Mouse (Mus musculus) MEL (cell line): ENCODE measurements around the gene Tnks2. TPM values are rescaled to one million over a fixed set of nuclear protein-coding genes. Genes with fewer than 3 reads are reported as not detected.

Experiments used
- DNase-seq: peaks from one replicate; pipeline ENCODE4 v3.0.0; 2011; ENCODE audit warnings: low read depth, low spot score
- H3K27ac ChIP-seq: 2 replicates; pipeline ENCODE4 v1.5.1; 2012; ENCODE audit warnings: low read depth, mild to moderate bottlenecking, control low read depth, low read length, moderate library complexity; ENCODE audit not compliant: control insufficient read depth
- H3K27me3 ChIP-seq, 2 experiments: fragments of 150-350 bp in 1 of 2; sonication (generic) in 1 of 2; 2 replicates each; pipeline ENCODE4 v1.6.1; 2012; ENCODE audit warnings: low read length in 2 of 2, mild to moderate bottlenecking in 2 of 2, improper control_type of control experiment in 1 of 2, moderate library complexity in 1 of 2; ENCODE audit not compliant: insufficient read depth in 2 of 2, control insufficient read depth in 1 of 2
- H3K36me3 ChIP-seq, 2 experiments: 2 replicates each; pipeline ENCODE4 v1.6.1; 2012 to 2014; ENCODE audit warnings: low read length in 2 of 2, improper control_type of control experiment in 1 of 2, inconsistent platforms in 1 of 2, mild to moderate bottlenecking in 1 of 2; ENCODE audit not compliant: insufficient read depth in 2 of 2, control insufficient read depth in 1 of 2
- H3K4me1 ChIP-seq, 2 experiments: fragments of 150-350 bp in 1 of 2; sonication (generic) in 1 of 2; 2 replicates each; pipeline ENCODE4 v1.6.1; 2012; ENCODE audit warnings: low read length in 2 of 2, improper control_type of control experiment in 1 of 2, mild to moderate bottlenecking in 1 of 2; ENCODE audit not compliant: insufficient read depth in 2 of 2, control insufficient read depth in 1 of 2
- H3K4me3 ChIP-seq, 2 experiments: fragments of 150-350 bp in 1 of 2; sonication (generic) in 1 of 2; 2 replicates each; pipeline ENCODE4 v1.5.1; 2012; ENCODE audit warnings: low read depth in 2 of 2, low read length in 2 of 2, mild to moderate bottlenecking in 2 of 2, moderate library complexity in 2 of 2, control low read depth in 1 of 2, improper control_type of control experiment in 1 of 2; ENCODE audit not compliant: control insufficient read depth in 1 of 2, insufficient read depth in 1 of 2
- H3K79me2 ChIP-seq: 2 replicates; pipeline ENCODE4 v1.6.1; 2012; ENCODE audit warnings: mild to moderate bottlenecking, low read length, moderate library complexity; ENCODE audit not compliant: control insufficient read depth, poor library complexity, insufficient read depth
- H3K9ac ChIP-seq: 2 replicates; pipeline ENCODE4 v1.6.1; 2012; ENCODE audit warnings: low read depth, mild to moderate bottlenecking, control low read depth, low read length, moderate library complexity; ENCODE audit not compliant: control insufficient read depth, poor library complexity, severe bottlenecking
- H3K9me3 ChIP-seq: fragments of 150-350 bp; sonication (generic); replicated peaks from 2 replicates; pipeline ENCODE4 v1.6.1; 2012; ENCODE audit warnings: mild to moderate bottlenecking, low read length, improper control_type of control experiment, moderate library complexity; ENCODE audit not compliant: insufficient read depth
- CHD1 ChIP-seq: IDR thresholded peaks from 2 replicates; pipeline ENCODE4 v1.6.1; 2012; ENCODE audit warnings: low read depth, mild to moderate bottlenecking, inconsistent platforms, low read length, improper control_type of control experiment
- CHD2 ChIP-seq: IDR thresholded peaks from 2 replicates; pipeline ENCODE4 v1.6.1; 2011; ENCODE audit warnings: low read length, improper control_type of control experiment
- CTCF ChIP-seq, 3 experiments: IDR thresholded peaks in 2 of 3; conservative IDR thresholded peaks in 1 of 3; 2 replicates each; pipeline ENCODE4 v1.5.1; 2011 to 2012; ENCODE audit warnings: low read length in 3 of 3, low read depth in 2 of 3, mild to moderate bottlenecking in 2 of 3, improper control_type of control experiment in 1 of 3, inconsistent platforms in 1 of 3, mixed read lengths in 1 of 3, moderate library complexity in 1 of 3; ENCODE audit not compliant: control insufficient read depth in 1 of 3, insufficient read depth in 1 of 3, poor library complexity in 1 of 3, severe bottlenecking in 1 of 3
- ELF1 ChIP-seq: IDR thresholded peaks from 2 replicates; pipeline ENCODE4 v1.6.1; 2014; ENCODE audit warnings: low read depth, mild to moderate bottlenecking, inconsistent platforms, low read length, improper control_type of control experiment, moderate library complexity
- EP300 ChIP-seq, 2 experiments: IDR thresholded peaks; 2 replicates each; pipeline ENCODE4 v1.6.1; 2011; ENCODE audit warnings: improper control_type of control experiment in 2 of 2, low read length in 2 of 2, low read depth in 1 of 2, mild to moderate bottlenecking in 1 of 2
- GABPA ChIP-seq: IDR thresholded peaks from 2 replicates; pipeline ENCODE4 v1.6.1; 2012; ENCODE audit warnings: low read depth, mild to moderate bottlenecking, inconsistent platforms, low read length, improper control_type of control experiment, moderate library complexity
- GATA1 ChIP-seq: IDR thresholded peaks from 2 replicates; pipeline ENCODE4 v1.6.1; 2011; ENCODE audit warnings: low read depth, low read length, improper control_type of control experiment
- HCFC1 ChIP-seq: IDR thresholded peaks from 2 replicates; pipeline ENCODE4 v1.6.1; 2012; ENCODE audit warnings: low read depth, mild to moderate bottlenecking, inconsistent platforms, low read length, improper control_type of control experiment, moderate library complexity
- MAX ChIP-seq: IDR thresholded peaks from 2 replicates; pipeline ENCODE4 v1.6.1; 2011; ENCODE audit warnings: low read length, improper control_type of control experiment
- MAZ ChIP-seq: IDR thresholded peaks from 2 replicates; pipeline ENCODE4 v1.6.1; 2012; ENCODE audit warnings: low read depth, mild to moderate bottlenecking, inconsistent platforms, low read length, improper control_type of control experiment
- MEF2A ChIP-seq: IDR thresholded peaks from 2 replicates; pipeline ENCODE4 v1.6.1; 2014; ENCODE audit warnings: low read depth, mild to moderate bottlenecking, inconsistent platforms, low read length, improper control_type of control experiment; ENCODE audit not compliant: poor library complexity, insufficient replicate concordance, severe bottlenecking; ENCODE audit errors: extremely low read depth
- MYC ChIP-seq: IDR thresholded peaks from 2 replicates; pipeline ENCODE4 v1.6.1; 2011; ENCODE audit warnings: low read depth, mild to moderate bottlenecking, low read length, improper control_type of control experiment, moderate library complexity
- NRF1 ChIP-seq: IDR thresholded peaks from 2 replicates; pipeline ENCODE4 v1.6.1; 2014; ENCODE audit warnings: low read depth, mild to moderate bottlenecking, inconsistent platforms, low read length, improper control_type of control experiment, moderate library complexity; ENCODE audit not compliant: poor library complexity, insufficient read depth, severe bottlenecking
- POLR2A ChIP-seq, 2 experiments: IDR thresholded peaks; 2 replicates each; pipeline ENCODE4 v1.6.1; 2011 to 2012; ENCODE audit warnings: low read length in 2 of 2, mild to moderate bottlenecking in 2 of 2, control low read depth in 1 of 2, improper control_type of control experiment in 1 of 2, low read depth in 1 of 2, moderate library complexity in 1 of 2; ENCODE audit not compliant: control insufficient read depth in 1 of 2, insufficient read depth in 1 of 2, poor library complexity in 1 of 2
- POLR2AphosphoS2 ChIP-seq: IDR thresholded peaks from 2 replicates; pipeline ENCODE4 v1.6.1; 2011; ENCODE audit warnings: low read length, improper control_type of control experiment
- RAD21 ChIP-seq: IDR thresholded peaks from 2 replicates; pipeline ENCODE4 v1.6.1; 2011; ENCODE audit warnings: mild to moderate bottlenecking, low read depth, low read length, improper control_type of control experiment
- RCOR1 ChIP-seq: IDR thresholded peaks from 2 replicates; pipeline ENCODE4 v1.6.1; 2012; ENCODE audit warnings: low read depth, mild to moderate bottlenecking, inconsistent platforms, low read length, improper control_type of control experiment
- SMC3 ChIP-seq: IDR thresholded peaks from 2 replicates; pipeline ENCODE4 v1.6.1; 2011; ENCODE audit warnings: low read depth, low read length, improper control_type of control experiment
- TAL1 ChIP-seq: IDR thresholded peaks from 2 replicates; pipeline ENCODE4 v1.6.1; 2012; ENCODE audit warnings: mild to moderate bottlenecking, inconsistent platforms, low read length, moderate library complexity, mixed read lengths
- TCF12 ChIP-seq: IDR thresholded peaks from 2 replicates; pipeline ENCODE4 v1.6.1; 2014; ENCODE audit warnings: low read depth, mild to moderate bottlenecking, inconsistent platforms, low read length, improper control_type of control experiment, moderate library complexity
- UBTF ChIP-seq: IDR thresholded peaks from 2 replicates; pipeline ENCODE4 v1.6.1; 2012; ENCODE audit warnings: low read depth, mild to moderate bottlenecking, inconsistent platforms, low read length, improper control_type of control experiment, moderate library complexity, borderline replicate concordance; ENCODE audit not compliant: insufficient read depth
- USF1 ChIP-seq: IDR thresholded peaks from 2 replicates; pipeline ENCODE4 v1.6.1; 2014; ENCODE audit warnings: low read depth, mild to moderate bottlenecking, inconsistent platforms, low read length, improper control_type of control experiment, moderate library complexity
- USF2 ChIP-seq, 2 experiments: IDR thresholded peaks; 2 replicates each; pipeline ENCODE4 v1.6.1; 2011 to 2012; ENCODE audit warnings: improper control_type of control experiment in 2 of 2, low read length in 2 of 2, borderline replicate concordance in 1 of 2, inconsistent platforms in 1 of 2, low read depth in 1 of 2, mild to moderate bottlenecking in 1 of 2; ENCODE audit not compliant: insufficient read depth in 1 of 2
- ZC3H11A ChIP-seq: IDR thresholded peaks from 2 replicates; pipeline ENCODE4 v1.6.1; 2012; ENCODE audit warnings: low read depth, mild to moderate bottlenecking, inconsistent platforms, low read length, improper control_type of control experiment
- ZNF384 ChIP-seq: IDR thresholded peaks from 2 replicates; pipeline ENCODE4 v1.6.1; 2012; ENCODE audit warnings: low read depth, mild to moderate bottlenecking, inconsistent platforms, low read length, improper control_type of control experiment
- polyA plus RNA-seq, 2 experiments: library from polyadenylated mRNA; stranded (reverse) in 1 of 2; unstranded in 1 of 2; fragments of >175 nt in 1 of 2; fragments of >200 nt in 1 of 2; gene quantifications; 2 replicates each; pipeline versions ENCODE4 v1.2.1 to v1.2.4; 2012; ENCODE audit warnings: low replicate concordance in 2 of 2, low read depth in 1 of 2; ENCODE audit not compliant: insufficient read length in 2 of 2, insufficient read depth in 1 of 2, missing spikeins in 1 of 2
- total RNA-seq: library from RNA; depleted of rRNA; stranded (reverse); fragments of 300-350 nt; gene quantifications from 2 replicates; pipeline ENCODE4 v1.2.3, GENCODE M21; 2012

The Tnks2 gene
- total and polyA plus RNA-seq, 3 experiments = 22.3 to 65.0 (median 50.2) TPM

- DNase-seq = no peak
- peaks cover 3 to 36% of the 10 kb centered on the region in 2 experiments; a peak in 2 of 4 replicates for H3K36me3 ChIP-seq
Observed at GRCm38 (mm10) chr19:36843866-36844265, 9.8 kb downstream of the Tnks2 start.

GRCm38 (mm10) chr19:36845924-36846323 is 11.9 kb downstream of the Tnks2 start:
- no peak for TF ChIP-seq HCFC1
- no peak for TF ChIP-seq CHD2
- no peak for TF ChIP-seq CHD1
- no peak for TF ChIP-seq POLR2AphosphoS2
- no peak for TF ChIP-seq RCOR1
- TF ChIP-seq MAX = no peak
- TF ChIP-seq GABPA = no peak
- TF ChIP-seq MYC = no peak
- TF ChIP-seq GATA1 = no peak
- no peak for TF ChIP-seq USF1
- TF ChIP-seq MAZ = no peak
- TF ChIP-seq NRF1 = no peak
- TF ChIP-seq ZC3H11A = no peak
- TF ChIP-seq TAL1 = no peak
- Histone ChIP-seq H3K9me3 (no peaks in the 10 kb centered on the region), H3K27me3 (no peaks in the 10 kb centered on the region), H3K4me3 (no peak overlapping the region), H3K79me2 (peaks cover 8% of the 10 kb centered on the region), H3K4me1 (no peaks in the 10 kb centered on the region; a peak in 1 of 4 replicates), H3K27ac (no peak overlapping the region), H3K9ac (no peak overlapping the region), H3K36me3 (peaks cover 0 to 50% of the 10 kb centered on the region in 2 experiments; a peak in 2 of 4 replicates)
- no peak for DNase-seq

More at GRCm38 (mm10) chr19:36843866-36844265, 9.8 kb downstream of the Tnks2 start:
- Histone ChIP-seq H3K27me3 (no peaks in the 10 kb centered on the region), H3K79me2 (peaks cover 20% of the 10 kb centered on the region), H3K27ac (no peak overlapping the region), H3K9ac (no peak overlapping the region), H3K4me1 (no peaks in the 10 kb centered on the region; a peak in 1 of 4 replicates), H3K4me3 (no peak overlapping the region), H3K9me3 (no peaks in the 10 kb centered on the region)
- no peak for TF ChIP-seq EP300 (IDR thresholded peaks at IDR 0.05; ENCODE audit: low read depth in 1 of 2, low read length in 2 of 2)
- TF ChIP-seq ZNF384 = no peak
- no peak for TF ChIP-seq RAD21
- no peak for TF ChIP-seq MAX
- TF ChIP-seq UBTF = no peak
- no peak for TF ChIP-seq ELF1
- no peak for TF ChIP-seq SMC3
- no peak for TF ChIP-seq ZC3H11A
- TF ChIP-seq HCFC1 = no peak
- TF ChIP-seq CTCF (IDR thresholded peaks at IDR 0.05 in 2 of 3, conservative IDR thresholded peaks at IDR 0.05 in 1 of 3; ENCODE audit: control insufficient read depth in 1 of 3, insufficient read depth in 1 of 3, low read depth in 2 of 3, low read length in 3 of 3, poor library complexity in 1 of 3, severe bottlenecking in 1 of 3) = no peak
- no peak for TF ChIP-seq POLR2A (IDR thresholded peaks at IDR 0.05; ENCODE audit: control insufficient read depth in 1 of 2, insufficient read depth in 1 of 2, low read depth in 1 of 2, low read length in 2 of 2, poor library complexity in 1 of 2)
- TF ChIP-seq USF2 (IDR thresholded peaks at IDR 0.05; ENCODE audit: borderline replicate concordance in 1 of 2, insufficient read depth in 1 of 2, low read depth in 1 of 2, low read length in 2 of 2) = no peak
- TF ChIP-seq TCF12 = no peak
- TF ChIP-seq MEF2A = no peak
